Mouse (Mus musculus) CD4-positive, CD25-positive, alpha-beta regulatory T cell, adult 4 months (primary cell): ENCODE measurements at regions not wholly inside any gene's neighbourhood (a gene's known extent, or its start where the extent isn't known, plus 50 kb on each side); places are given as distances from the start of the nearest gene placed in this dataset.

ENCODE experiments used
- ATAC-seq: one replicate; pipeline ENCODE4 v1.8.0; 2017

GRCm38 (mm10) chr13:84399345-84400170 lies 177.5 kb downstream of the Tmem161b start:
- ATAC-seq: no peak

GRCm38 (mm10) chr13:84401006-84401405 lies 178.9 kb downstream of the Tmem161b start:
- no peak for ATAC-seq

GRCm38 (mm10) chr13:84404566-84405194 lies 182.6 kb downstream of the Tmem161b start:
- ATAC-seq: no peak

- no peak for ATAC-seq
Observed at GRCm38 (mm10) chr13:84434444-84434843, 212.3 kb downstream of the Tmem161b start.

- ATAC-seq: no peak
Observed at GRCm38 (mm10) chr13:84437586-84438443, 215.7 kb downstream of the Tmem161b start.

GRCm38 (mm10) chr13:84438444-84438766 lies 216.3 kb downstream of the Tmem161b start:
- ATAC-seq: no peak

- ATAC-seq: no peak
Observed at GRCm38 (mm10) chr13:84448514-84448913, 226.4 kb downstream of the Tmem161b start.

GRCm38 (mm10) chr13:84449001-84449551 lies 227.0 kb downstream of the Tmem161b start:
- no peak for ATAC-seq
